Comparison of ENCODE assay signal across 17 mouse cellular contexts in the genomic region with DNA sequence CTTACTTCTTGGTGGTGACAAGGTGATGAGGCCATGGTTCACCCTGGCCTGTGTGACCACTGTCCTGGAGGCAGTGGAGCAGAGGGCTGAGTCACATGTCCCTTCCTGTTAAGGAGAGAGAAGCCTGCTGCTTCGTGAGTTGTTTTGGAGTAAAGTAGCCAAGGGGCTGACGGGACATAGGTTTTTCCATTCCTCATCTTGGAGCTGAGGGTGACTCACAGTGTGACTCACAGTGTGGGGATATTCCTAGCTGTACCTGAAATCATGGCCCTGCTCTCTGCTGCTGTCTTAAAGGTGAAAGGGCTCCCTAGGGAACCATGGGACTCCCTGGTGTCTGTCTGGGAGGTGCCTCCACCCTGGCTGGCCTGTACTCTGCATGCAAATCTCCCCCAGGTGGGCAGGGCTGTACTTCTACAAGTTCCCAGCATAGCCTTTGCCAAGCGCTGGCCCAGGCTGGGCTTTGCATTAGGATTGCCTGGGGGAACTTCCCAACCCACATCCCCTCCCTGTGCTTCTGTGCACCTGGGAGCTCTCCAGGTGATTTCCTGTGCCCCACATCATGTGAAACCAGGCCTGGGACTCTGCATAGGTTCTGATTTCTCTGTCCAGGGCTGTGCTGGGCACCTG. TPM values are rescaled to one million over a fixed set of nuclear protein-coding genes. Genes with fewer than 3 reads are reported as not detected.
DNase-seq lines count a peak whose midpoint lies in the region; TF ChIP-seq lines count a peak whose summit lies in the region.
"Had no signal": no experiment of that assay in that cellular context is flagged by ENCODE, and none has a peak within 500 bp of the region (broad histone marks: within the 10 kb centered on the region; RNA-seq: fewer than 3 reads in every experiment).

No protein-coding gene starts in this region.

- H3K27me3 ChIP-seq in kidney, adult 2 months (replicated peaks; ENCODE audit: control insufficient read depth, insufficient read depth, low read length): no peaks in the 10 kb centered on the region

- no peak for TF ChIP-seq POLR2A in kidney, adult 2 months (IDR thresholded peaks at IDR 0.05; ENCODE audit: low read depth, low read length)

- no peak for TF ChIP-seq CTCF in kidney, adult 2 months (conservative IDR thresholded peaks at IDR 0.05; ENCODE audit: insufficient read depth, insufficient read length, low read depth, low read length)

- peak; percentile 16 to 34 for DNase-seq in adrenal gland, postnatal 36 days
- DNase-seq in adrenal gland, postnatal 10 days: no peak
- DNase-seq in kidney, adult 2 months: peak; percentile 59
- DNase-seq in kidney, postnatal 4 days: no peak
- peak; percentile 25 for DNase-seq in 416B (ENCODE audit: low read depth)
- peak; percentile 37 for DNase-seq in fibroblast of lung, adult 2 months (ENCODE audit: low read depth)
- DNase-seq in layer of hippocampus, adult 9-10 months (ENCODE audit: low spot score): no peak
- DNase-seq in testis, postnatal 10 days (ENCODE audit: low spot score): no peak
- DNase-seq: cerebellum, adult 11-12 months; lung, embryonic 14.5 days had no signal

- H3K27ac ChIP-seq in kidney, adult 2 months (ENCODE audit: insufficient read depth, low read depth, low read length): peak overlapping the region; percentile 81
- H3K27ac ChIP-seq: embryonic facial prominence, embryonic 12.5 days; forebrain, embryonic 10.5 days; hindbrain, embryonic 13.5 days; limb, embryonic 10.5 days; midbrain, embryonic 13.5 days had no signal

- no peak overlapping the region for H3K4me3 ChIP-seq in kidney, adult 2 months (ENCODE audit: insufficient read depth, low read depth, low read length)
- H3K4me3 ChIP-seq: embryonic facial prominence, embryonic 12.5 days; forebrain, embryonic 10.5 days; hindbrain, embryonic 13.5 days; limb, embryonic 10.5 days; midbrain, embryonic 13.5 days had no signal

- 58% methylated on average over 3 of the region's 3 CpGs for WGBS in kidney, adult 2 months

- peaks cover 27% of the 10 kb centered on the region; the same call in 1 of the 2 replicates for H3K4me1 ChIP-seq in kidney, adult 2 months (ENCODE audit: control insufficient read depth, insufficient read depth, low read length)

- peaks cover 1% of the 10 kb centered on the region for H3K36me3 ChIP-seq in kidney, adult 2 months (ENCODE audit: control insufficient read depth, insufficient read depth, low read length)

RNA-seq across cellular contexts. Expression of a gene that starts 5.8 kb away (rescaled TPM):
- total RNA-seq in adrenal gland, postnatal 36 days (2021): 10 to 100 TPM; 22.7 to 39.8 TPM
- total RNA-seq in adrenal gland, postnatal 10 days (2021): 10 to 100 TPM; 43.4 to 52.2 TPM
- 103 and 123 TPM in 2 replicates for polyA plus RNA-seq in kidney, adult 2 months (2012; rRNA removed)

RNA-seq across cellular contexts. Expression of a gene that starts 9.8 kb away (rescaled TPM):
- total RNA-seq in adrenal gland, postnatal 36 days (2021): 1 to 10 TPM; 4.1 to 4.3 TPM
- total RNA-seq in adrenal gland, postnatal 10 days (2021): 10 to 100 TPM in 1 of 2 experiments, 1 to 10 TPM in 1; 9.1 to 17.1 TPM
- 50.6 and 77.3 TPM in 2 replicates for polyA plus RNA-seq in kidney, adult 2 months (2012; rRNA removed)
- total RNA-seq: granulocyte monocyte progenitor cell, adult 5-6 weeks had no signal
- polyA plus RNA-seq: brain, embryonic 14.5 days; midbrain, embryonic 13.5 days had no signal

RNA-seq across cellular contexts. Expression of a gene that starts 16.0 kb away (rescaled TPM):
- total RNA-seq in adrenal gland, postnatal 36 days (2021): 100 to 1,000 TPM in 1 of 2 experiments, 10 to 100 TPM in 1; 97.1 to 102 TPM
- total RNA-seq in adrenal gland, postnatal 10 days (2021): 100 to 1,000 TPM; 132 to 147 TPM
- polyA plus RNA-seq in kidney, adult 2 months (2012; rRNA removed): 636 and 727 TPM in 2 replicates

RNA-seq across cellular contexts. Expression of a gene that starts 30.2 kb away (rescaled TPM):
- 10 to 100 TPM; 47.7 to 57.9 TPM for total RNA-seq in adrenal gland, postnatal 36 days (2021)
- total RNA-seq in adrenal gland, postnatal 10 days (2021): 10 to 100 TPM; 42.2 to 43.7 TPM
- polyA plus RNA-seq in kidney, adult 2 months (2012; rRNA removed): 37.2 and 38.4 TPM in 2 replicates

RNA-seq across cellular contexts. Expression of a gene that starts 30.5 kb away (rescaled TPM):
- total RNA-seq in adrenal gland, postnatal 36 days (2021): 10 to 100 TPM; 31.2 to 34.7 TPM
- total RNA-seq in adrenal gland, postnatal 10 days (2021): 10 to 100 TPM; 31.5 to 35.6 TPM
- polyA plus RNA-seq in kidney, adult 2 months (2012; rRNA removed): 55.5 and 69.0 TPM in 2 replicates

Comparison
In these comparisons a context has a peak if more than half of its experiments do, and no peak if none do; other contexts are left out.
1. DNase-seq: peak in adrenal gland, postnatal 36 days (2 of 2), kidney, adult 2 months (single experiment), 416B (single experiment) and fibroblast of lung, adult 2 months (single experiment); none in adrenal gland, postnatal 10 days (single experiment), kidney, postnatal 4 days (0 of 2), layer of hippocampus, adult 9-10 months (single experiment) and testis, postnatal 10 days (single experiment).